Mouse (Mus musculus) liver (tissue): Measurements from ENCODE around the gene Notch1.

ENCODE experiments used
- DNase-seq: peaks from one replicate; pipeline ENCODE4 v3.0.0-alpha.2; 2020; ENCODE audit warnings: mixed read lengths

Notch1 gene

GRCm38 (mm10) chr2:26516275-26516674, at the start of gene Notch1:
TSS of gene Notch1 (minus strand) at chr2:26516663.
- peak; percentile 35 for DNase-seq

GRCm38 (mm10) chr2:26566221-26566620, 49.8 kb upstream of the Notch1 start:
- DNase-seq: peak; percentile 56

GRCm38 (mm10) chr2:26561351-26562016, 45.0 kb upstream of the Notch1 start:
- DNase-seq: no peak

- DNase-seq: no peak
Measured at GRCm38 (mm10) chr2:26560506-26560905, 44.0 kb upstream of the Notch1 start.

GRCm38 (mm10) chr2:26556535-26556993, 40.1 kb upstream of the Notch1 start:
- no peak for DNase-seq

- DNase-seq: no peak
Measured at GRCm38 (mm10) chr2:26555076-26555475, 38.6 kb upstream of the Notch1 start.

- DNase-seq: no peak
Measured at GRCm38 (mm10) chr2:26553904-26554303, 37.4 kb upstream of the Notch1 start.

GRCm38 (mm10) chr2:26552066-26552465, 35.6 kb upstream of the Notch1 start:
- DNase-seq: no peak

- no peak for DNase-seq
Measured at GRCm38 (mm10) chr2:26551446-26551845, 35.0 kb upstream of the Notch1 start.

GRCm38 (mm10) chr2:26550777-26551176, 34.3 kb upstream of the Notch1 start:
- DNase-seq: no peak

- no peak for DNase-seq
Measured at GRCm38 (mm10) chr2:26550205-26550604, 33.7 kb upstream of the Notch1 start.

GRCm38 (mm10) chr2:26549801-26550200, 33.3 kb upstream of the Notch1 start:
- DNase-seq: peak; percentile 52

GRCm38 (mm10) chr2:26547481-26547880, 31.0 kb upstream of the Notch1 start:
- peak; percentile 31 for DNase-seq

- no peak for DNase-seq
Measured at GRCm38 (mm10) chr2:26544265-26544664, 27.8 kb upstream of the Notch1 start.

- DNase-seq: no peak
Measured at GRCm38 (mm10) chr2:26543768-26544167, 27.3 kb upstream of the Notch1 start.

GRCm38 (mm10) chr2:26543155-26543554, 26.7 kb upstream of the Notch1 start:
- peak; percentile 27 for DNase-seq

GRCm38 (mm10) chr2:26541258-26541910, 24.9 kb upstream of the Notch1 start:
- DNase-seq: no peak

GRCm38 (mm10) chr2:26540721-26541120, 24.3 kb upstream of the Notch1 start:
- DNase-seq: no peak

GRCm38 (mm10) chr2:26539516-26539915, 23.1 kb upstream of the Notch1 start:
- DNase-seq: no peak

GRCm38 (mm10) chr2:26535517-26536045, 19.1 kb upstream of the Notch1 start:
- no peak for DNase-seq

GRCm38 (mm10) chr2:26534616-26535015, 18.2 kb upstream of the Notch1 start:
- DNase-seq: peak; percentile 24

GRCm38 (mm10) chr2:26534161-26534560, 17.7 kb upstream of the Notch1 start:
- no peak for DNase-seq

GRCm38 (mm10) chr2:26533249-26533648, 16.8 kb upstream of the Notch1 start:
- no peak for DNase-seq

- no peak for DNase-seq
Measured at GRCm38 (mm10) chr2:26531829-26532228, 15.4 kb upstream of the Notch1 start.
